25 mouse cellular contexts compared by ENCODE assay signal in genomic region chr6:95966231-95966630, GRCm38 (mm10).
DNase-seq lines count a peak whose midpoint lies in the region; ATAC-seq and TF ChIP-seq lines count a peak whose summit lies in the region.
"Had no signal": no experiment of that assay in that cellular context is flagged by ENCODE, and none has a peak within 500 bp of the region (broad histone marks: within the 10 kb centered on the region; RNA-seq: fewer than 3 reads in every experiment).

No protein-coding gene starts in this region.

- TF ChIP-seq CTCF in brain, embryonic 14.5 days (IDR thresholded peaks at IDR 0.05; ENCODE audit: borderline replicate concordance, extremely low read depth, insufficient read depth, insufficient read length), result no peak
- TF ChIP-seq CTCF in midbrain, postnatal 0 days (IDR thresholded peaks at IDR 0.05), result no peak

- no peak overlapping the region for H3K4me3 ChIP-seq in midbrain, embryonic 14.5 days (replicated peaks; ENCODE audit: low read depth, low read length)
- H3K4me3 ChIP-seq in midbrain, embryonic 10.5 days, result no peak overlapping the region
- no peak overlapping the region for H3K4me3 ChIP-seq in midbrain, embryonic 15.5 days
- H3K4me3 ChIP-seq in midbrain, postnatal 0 days (ENCODE audit: low read depth, low read length), result no peak overlapping the region
- no peak overlapping the region for H3K4me3 ChIP-seq in hindbrain, embryonic 14.5 days (replicated peaks; ENCODE audit: low read length)
- H3K4me3 ChIP-seq: embryonic facial prominence, embryonic 13.5 days; embryonic facial prominence, embryonic 15.5 days; erythroblast, embryonic 14.5 days; forebrain, embryonic 10.5 days; forebrain, embryonic 12.5 days had no signal

- H3K4me2 ChIP-seq in midbrain, embryonic 14.5 days (ENCODE audit: low read length), result no peak overlapping the region
- no peak overlapping the region for H3K4me2 ChIP-seq in midbrain, embryonic 15.5 days
- no peak overlapping the region for H3K4me2 ChIP-seq in midbrain, postnatal 0 days (ENCODE audit: low read depth, low read length, poor library complexity, severe bottlenecking)
- no peak overlapping the region for H3K4me2 ChIP-seq in hindbrain, embryonic 14.5 days (replicated peaks)
- H3K4me2 ChIP-seq: embryonic facial prominence, embryonic 13.5 days; embryonic facial prominence, embryonic 15.5 days; forebrain, embryonic 12.5 days had no signal

- WGBS in midbrain, embryonic 14.5 days, result 45% methylated on average over 2 of the region's 2 CpGs
- WGBS in midbrain, embryonic 10.5 days, result 87% methylated on average over 2 of the region's 2 CpGs
- 53% methylated on average over 2 of the region's 2 CpGs for WGBS in midbrain, embryonic 15.5 days
- 33% methylated on average over 2 of the region's 2 CpGs for WGBS in midbrain, postnatal 0 days
- 58% methylated on average over 2 of the region's 2 CpGs for WGBS in hindbrain, embryonic 14.5 days

- DNase-seq in midbrain, embryonic 14.5 days, result peak; percentile 62
- no peak for DNase-seq in midbrain, embryonic 10.5 days (ENCODE audit: low spot score)
- peak; percentile 59 for DNase-seq in brain, embryonic 14.5 days (ENCODE audit: low read depth)
- DNase-seq in midbrain, postnatal 0 days (ENCODE audit: low spot score), result no peak
- no peak for DNase-seq in spleen, postnatal 10 days (ENCODE audit: low spot score in 2 of 2)
- DNase-seq in thymus, postnatal 0 days (ENCODE audit: low spot score), result no peak
- no peak for DNase-seq in hindbrain, embryonic 14.5 days (ENCODE audit: low spot score)
- DNase-seq: adrenal gland, adult 2 months; adrenal gland, postnatal 10 days; adrenal gland, postnatal 25 days; cerebellum, adult 11 months; cerebellum, adult 18-20 months; cerebellum, adult 8-10 months; cerebellum, adult 9-11 months; cerebellum, postnatal 14 days; cerebellum, postnatal 36 days; embryo, embryonic 11 days had no signal

- no peaks in the 10 kb centered on the region for H3K4me1 ChIP-seq in midbrain, embryonic 14.5 days (ENCODE audit: control insufficient read depth, insufficient read depth, low read length)
- no peaks in the 10 kb centered on the region for H3K4me1 ChIP-seq in midbrain, embryonic 10.5 days
- H3K4me1 ChIP-seq in midbrain, embryonic 15.5 days, result no peaks in the 10 kb centered on the region
- H3K4me1 ChIP-seq in midbrain, postnatal 0 days (ENCODE audit: insufficient read depth, low read length), result no peaks in the 10 kb centered on the region
- H3K4me1 ChIP-seq in hindbrain, embryonic 14.5 days (replicated peaks; ENCODE audit: control insufficient read depth, insufficient read depth, low read length), result no peaks in the 10 kb centered on the region
- H3K4me1 ChIP-seq: embryonic facial prominence, embryonic 13.5 days; embryonic facial prominence, embryonic 15.5 days; forebrain, embryonic 10.5 days; forebrain, embryonic 12.5 days had no signal

- H3K27ac ChIP-seq in midbrain, embryonic 14.5 days (replicated peaks; ENCODE audit: low read depth, low read length), result no peak overlapping the region
- H3K27ac ChIP-seq in midbrain, embryonic 10.5 days (replicated peaks), result no peak overlapping the region
- H3K27ac ChIP-seq in midbrain, embryonic 15.5 days, result 0 out of 2 replicates have a peak overlapping the region, but pooled peaks have one; percentile 26
- no peak overlapping the region for H3K27ac ChIP-seq in midbrain, postnatal 0 days (ENCODE audit: low read depth, low read length)
- no peak overlapping the region for H3K27ac ChIP-seq in hindbrain, embryonic 14.5 days
- H3K27ac ChIP-seq: embryonic facial prominence, embryonic 13.5 days; embryonic facial prominence, embryonic 15.5 days; forebrain, embryonic 10.5 days; forebrain, embryonic 12.5 days had no signal

- no peak for TF ChIP-seq POLR2A in brain, embryonic 14.5 days (IDR thresholded peaks at IDR 0.05; ENCODE audit: borderline replicate concordance, extremely low read depth, insufficient read depth, insufficient read length, poor library complexity, severe bottlenecking)

- H3K9me3 ChIP-seq in midbrain, embryonic 14.5 days (ENCODE audit: control insufficient read depth, low read length), result no peaks in the 10 kb centered on the region
- no peaks in the 10 kb centered on the region for H3K9me3 ChIP-seq in midbrain, embryonic 10.5 days (replicated peaks)
- H3K9me3 ChIP-seq in midbrain, embryonic 15.5 days, result no peaks in the 10 kb centered on the region
- no peaks in the 10 kb centered on the region for H3K9me3 ChIP-seq in midbrain, postnatal 0 days (ENCODE audit: low read length)
- no peaks in the 10 kb centered on the region for H3K9me3 ChIP-seq in hindbrain, embryonic 14.5 days (ENCODE audit: control insufficient read depth, low read length)
- H3K9me3 ChIP-seq: embryonic facial prominence, embryonic 13.5 days; embryonic facial prominence, embryonic 15.5 days; forebrain, embryonic 10.5 days; forebrain, embryonic 12.5 days had no signal

- no peaks in the 10 kb centered on the region for H3K36me3 ChIP-seq in midbrain, embryonic 14.5 days (ENCODE audit: control insufficient read depth, insufficient read depth, low read length)
- H3K36me3 ChIP-seq in midbrain, embryonic 10.5 days, result no peaks in the 10 kb centered on the region
- no peaks in the 10 kb centered on the region for H3K36me3 ChIP-seq in midbrain, embryonic 15.5 days (replicated peaks)
- H3K36me3 ChIP-seq in midbrain, postnatal 0 days (ENCODE audit: insufficient read depth, low read length), result no peaks in the 10 kb centered on the region
- no peaks in the 10 kb centered on the region for H3K36me3 ChIP-seq in hindbrain, embryonic 14.5 days (replicated peaks; ENCODE audit: control insufficient read depth, insufficient read depth)
- H3K36me3 ChIP-seq: embryonic facial prominence, embryonic 13.5 days; embryonic facial prominence, embryonic 15.5 days; forebrain, embryonic 10.5 days; forebrain, embryonic 12.5 days had no signal

- H3K27me3 ChIP-seq in midbrain, embryonic 14.5 days (ENCODE audit: control insufficient read depth, insufficient read depth, low read length), result no peaks in the 10 kb centered on the region
- H3K27me3 ChIP-seq in midbrain, embryonic 10.5 days (ENCODE audit: low read depth, poor library complexity, severe bottlenecking), result no peaks in the 10 kb centered on the region
- H3K27me3 ChIP-seq in midbrain, embryonic 15.5 days (replicated peaks), result no peaks in the 10 kb centered on the region
- H3K27me3 ChIP-seq in midbrain, postnatal 0 days (ENCODE audit: insufficient read depth, low read length), result no peaks in the 10 kb centered on the region
- no peaks in the 10 kb centered on the region for H3K27me3 ChIP-seq in hindbrain, embryonic 14.5 days (ENCODE audit: control insufficient read depth, insufficient read depth, low read length)
- H3K27me3 ChIP-seq: embryonic facial prominence, embryonic 13.5 days; embryonic facial prominence, embryonic 15.5 days had no signal

- no peak; the same call in 1 of the 2 replicates for ATAC-seq in midbrain, embryonic 14.5 days (ENCODE audit: low FRiP score, low TSS enrichment)
- ATAC-seq in midbrain, embryonic 15.5 days (replicated peaks), result peak; percentile 75
- ATAC-seq in midbrain, postnatal 0 days (ENCODE audit: low FRiP score), result peak; percentile 20; the same call in 1 of the 2 replicates
- ATAC-seq in hindbrain, embryonic 14.5 days (ENCODE audit: low FRiP score), result no peak
- ATAC-seq: forebrain, embryonic 14.5 days; forebrain, embryonic 16.5 days had no signal

- H3K9ac ChIP-seq in midbrain, embryonic 14.5 days (replicated peaks; ENCODE audit: low read length), result no peak overlapping the region
- no peak overlapping the region for H3K9ac ChIP-seq in midbrain, embryonic 15.5 days
- H3K9ac ChIP-seq in midbrain, postnatal 0 days (replicated peaks; ENCODE audit: low read length, poor library complexity, severe bottlenecking), result no peak overlapping the region
- H3K9ac ChIP-seq in hindbrain, embryonic 14.5 days, result no peak overlapping the region
- H3K9ac ChIP-seq: embryonic facial prominence, embryonic 13.5 days; embryonic facial prominence, embryonic 15.5 days; forebrain, embryonic 12.5 days had no signal

Comparison
In these comparisons a context has a peak if more than half of its experiments do, and no peak if none do; other contexts are left out.
1. ATAC-seq: peak in midbrain, embryonic 15.5 days (single experiment) and midbrain, postnatal 0 days (single experiment); none in midbrain, embryonic 14.5 days (single experiment) and hindbrain, embryonic 14.5 days (single experiment).
2. DNase-seq: peak in midbrain, embryonic 14.5 days (single experiment) and brain, embryonic 14.5 days (single experiment); none in midbrain, embryonic 10.5 days (single experiment), midbrain, postnatal 0 days (single experiment), spleen, postnatal 10 days (0 of 2), thymus, postnatal 0 days (single experiment) and hindbrain, embryonic 14.5 days (single experiment).